Mouse (Mus musculus): ENCODE measurements around the gene Tbcb.
"Not testable (repeated sequence)": the region's sequence is repeated elsewhere in the genome, so short reads cannot be mapped to it uniquely, and the experiment has no call there.

Tbcb gene

GRCm38 (mm10) chr7:30193013-30193412 lies 39.1 kb downstream of the Tbcb start:
- no peak for DNase-seq

- DNase-seq = no peak
These were observed 40.0 kb downstream of the Tbcb start for GRCm38 (mm10) chr7:30192088-30192487.

DNA sequence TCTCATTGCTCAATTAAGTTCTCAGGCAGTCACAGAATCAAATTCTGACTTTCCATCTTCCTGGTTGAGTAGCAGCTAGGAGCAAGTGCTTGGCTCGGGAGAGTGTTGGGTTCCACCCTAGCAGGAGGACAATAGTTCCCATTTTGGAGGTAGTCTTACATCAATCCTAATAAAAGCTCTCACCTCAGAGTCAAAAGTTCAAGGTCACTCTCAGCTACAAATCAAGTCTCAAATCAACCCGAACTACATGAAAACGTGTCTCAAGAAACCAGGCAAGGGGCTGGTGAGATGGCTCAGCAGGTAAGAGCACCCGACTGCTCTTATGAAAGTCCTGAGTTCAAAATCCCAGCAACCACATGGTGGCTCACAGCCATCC lies 43.0 kb downstream of the Tbcb start:
- no peak for DNase-seq

DNA sequence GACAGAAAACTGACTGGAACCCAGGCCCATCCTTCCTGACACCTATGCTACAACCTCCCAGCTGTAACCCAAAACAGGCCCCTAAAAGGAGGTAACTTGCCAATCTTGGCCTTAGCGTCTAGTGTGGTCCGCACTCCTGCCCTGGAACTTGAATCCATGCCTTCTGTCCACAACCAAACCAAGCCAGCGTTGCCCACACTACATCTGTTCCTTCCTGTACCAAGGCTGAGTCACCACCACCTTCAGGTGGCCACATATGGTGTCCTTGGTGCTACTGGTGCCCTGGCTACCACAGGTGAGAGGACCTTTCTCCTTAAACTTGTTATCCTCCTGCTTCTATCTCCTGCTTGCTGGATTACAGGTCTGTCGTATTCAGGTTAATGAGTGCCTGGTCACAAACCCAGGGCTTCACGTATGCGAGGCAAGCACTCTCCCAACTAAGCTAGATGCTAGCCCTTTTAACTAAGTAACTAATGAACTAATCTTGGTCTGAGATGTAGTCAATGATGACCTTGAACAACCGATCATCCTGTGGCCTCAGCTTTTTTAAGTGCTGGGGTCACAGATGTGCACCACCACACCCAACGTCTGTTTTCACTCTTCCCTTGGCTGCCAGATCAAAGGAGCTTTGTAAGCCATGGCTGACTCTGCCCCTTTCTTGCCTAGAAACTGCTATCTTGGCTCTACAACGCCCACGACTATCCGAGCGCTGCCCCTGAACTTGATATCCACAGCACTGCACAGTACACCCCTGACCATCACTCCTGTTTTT lies 43.5 kb downstream of the Tbcb start:
- DNase-seq = no peak

DNA sequence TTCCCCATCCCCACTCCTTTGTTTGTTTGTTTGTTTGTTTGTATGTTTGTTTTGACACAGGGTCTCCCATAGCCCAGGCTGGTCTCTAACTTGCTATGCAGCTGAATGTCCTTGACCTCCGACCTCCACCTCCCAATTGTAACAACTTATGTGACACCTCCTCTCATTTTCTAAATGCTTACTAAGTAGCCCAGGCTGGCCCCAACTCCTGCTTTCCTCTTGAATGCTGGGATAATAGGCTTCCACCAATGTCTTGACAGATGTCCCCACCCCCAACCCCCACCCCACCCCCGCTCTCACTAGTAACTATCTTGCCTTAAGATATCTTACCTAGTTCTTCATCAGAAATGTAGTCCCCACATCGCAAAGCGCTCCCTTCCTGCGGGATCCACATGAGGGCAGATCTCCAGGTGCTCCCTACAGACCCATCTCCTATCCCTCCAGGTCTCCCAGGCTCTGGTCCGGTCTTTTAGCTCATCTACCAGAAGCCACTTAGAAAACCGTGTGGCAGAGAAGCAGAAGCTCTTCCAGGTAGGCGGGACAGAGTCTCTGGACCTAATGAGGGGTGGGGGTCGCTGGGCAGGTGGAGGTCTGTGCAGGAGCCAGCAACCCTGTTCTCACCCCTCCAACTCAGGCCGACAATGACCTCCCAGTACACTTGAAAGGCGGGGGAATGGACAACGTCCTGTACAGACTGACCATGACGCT lies 47.3 kb downstream of the Tbcb start:
- no peak for DNase-seq

DNA sequence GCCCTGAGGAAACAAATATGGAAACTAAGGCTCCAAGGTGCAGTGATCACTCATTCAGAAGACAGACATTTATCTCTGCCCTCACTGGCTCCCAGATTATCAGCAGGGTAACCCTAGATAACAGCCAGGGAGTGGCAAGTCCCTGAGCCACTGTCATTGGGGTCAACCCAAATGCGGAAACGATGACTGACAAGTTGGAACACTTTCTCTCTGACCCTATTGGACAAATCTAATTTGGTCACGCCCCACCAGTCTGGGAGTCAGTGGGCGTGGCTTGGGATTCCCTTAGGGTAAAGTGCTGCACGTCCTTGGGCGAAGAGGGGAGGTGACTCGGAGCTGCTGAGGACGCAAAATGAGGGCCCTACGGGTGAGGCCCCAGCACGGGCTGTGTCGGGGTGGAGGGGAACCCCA lies 48.2 kb downstream of the Tbcb start, which contains the start of gene Cox7a1:
Gene Cox7a1 (plus strand): TSS at position 266 of the 411 bp plus-strand sequence.
- DNase-seq = peak; percentile 92

- not testable (repeated sequence) for DNase-seq
These were observed 48.9 kb downstream of the Tbcb start for GRCm38 (mm10) chr7:30183189-30183588.

DNA sequence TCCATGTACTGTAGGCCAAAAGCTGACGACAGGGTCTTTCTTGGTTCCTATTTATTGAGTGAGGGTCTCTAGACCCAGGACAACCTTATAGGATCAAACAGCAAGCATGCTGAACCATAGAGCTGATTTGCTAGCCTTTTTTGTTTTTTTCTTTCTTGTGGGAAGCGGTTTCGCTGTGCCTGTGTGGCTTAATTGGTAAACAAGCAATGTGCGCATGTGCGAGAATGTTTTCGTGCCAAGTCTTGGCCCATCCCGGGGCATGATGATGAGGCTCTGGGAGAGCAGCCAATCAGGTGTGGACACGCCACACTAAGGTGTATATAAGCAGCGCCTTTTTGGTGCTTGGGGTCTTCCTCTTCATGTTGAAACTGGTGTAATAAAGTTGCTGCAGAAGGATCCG lies 50.1 kb downstream of the Tbcb start:
- not testable (repeated sequence) for DNase-seq

DNA sequence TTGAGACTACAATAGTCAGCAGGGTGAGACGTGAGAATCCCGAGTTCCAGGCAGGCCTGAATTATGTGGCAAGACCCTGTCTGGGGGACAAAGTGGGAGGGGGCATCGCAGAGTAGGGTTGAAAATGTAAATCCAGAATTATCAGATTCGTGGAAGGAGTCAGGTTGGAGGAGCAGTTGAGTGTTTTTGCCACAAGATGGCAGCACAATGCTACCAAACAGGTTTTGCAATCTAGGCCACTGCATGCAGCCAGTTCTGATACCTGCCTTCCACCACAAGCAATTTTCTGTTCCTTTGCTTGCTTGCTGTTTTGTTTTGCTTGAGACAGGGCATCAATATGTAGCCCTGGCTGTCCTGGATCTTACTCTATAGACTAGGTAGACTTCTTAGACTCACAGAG lies 50.8 kb downstream of the Tbcb start:
- DNase-seq = peak; percentile 58 to 77

DNA sequence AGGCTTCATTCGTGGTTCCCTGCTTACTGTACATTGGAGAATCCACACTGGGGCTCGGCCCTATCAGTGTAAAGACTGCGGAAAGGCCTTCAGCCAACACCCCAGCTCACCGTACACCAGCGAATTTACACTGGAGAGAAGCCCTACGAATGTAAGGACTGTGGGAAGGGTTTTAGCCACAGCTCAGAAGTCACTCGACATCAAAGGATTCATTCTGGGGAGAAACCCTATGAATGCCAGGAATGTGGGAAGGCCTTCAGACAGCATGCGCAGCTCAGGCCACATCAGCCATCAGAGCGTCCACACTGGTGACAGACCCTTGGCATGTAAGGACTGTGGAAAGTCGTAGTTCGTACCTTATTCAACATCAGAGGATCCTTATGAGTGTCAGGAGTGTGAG lies 53.8 kb downstream of the Tbcb start:
- DNase-seq = no peak

DNA sequence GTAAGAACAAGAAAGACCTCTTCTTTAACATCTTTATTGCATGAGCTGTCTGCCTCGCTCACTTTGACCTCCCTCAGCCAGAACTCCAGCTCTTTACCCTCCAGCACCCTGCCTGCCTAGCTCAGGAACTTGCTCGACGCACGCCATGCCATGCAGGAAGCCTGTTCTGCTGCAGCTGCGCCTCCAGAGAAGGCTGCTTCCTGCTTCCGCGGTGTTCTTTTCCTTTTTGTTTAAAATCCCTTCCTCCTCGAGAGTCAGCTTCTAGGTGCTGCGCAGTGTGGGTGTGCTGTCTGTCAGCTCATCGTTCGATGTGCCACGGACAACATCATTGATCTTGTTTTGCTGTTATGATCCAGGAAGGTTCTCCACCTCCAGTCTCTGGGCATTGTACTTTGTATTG lies 55.6 kb downstream of the Tbcb start:
- DNase-seq = no peak
